Mouse (Mus musculus) cerebellum, adult 11 months (tissue): ENCODE results near the gene Trim47.

Experiments used
- DNase-seq: peaks from one replicate; pipeline ENCODE4 v3.0.0; 2022

Gene Trim47

GRCm38 (mm10) chr11:116127156-116127980, at the start of gene Trim47:
Gene Trim47, minus strand, starts transcription at chr11:116127210.
- DNase-seq: peak; percentile 29

- no peak for DNase-seq
Measured at GRCm38 (mm10) chr11:116176010-116176409, 49.0 kb upstream of the Trim47 start.

- no peak for DNase-seq
Measured at GRCm38 (mm10) chr11:116174775-116175448, 47.9 kb upstream of the Trim47 start.

- DNase-seq: no peak
Measured at GRCm38 (mm10) chr11:116171959-116172358, 44.9 kb upstream of the Trim47 start.

GRCm38 (mm10) chr11:116170003-116170800, 43.2 kb upstream of the Trim47 start:
- no peak for DNase-seq

GRCm38 (mm10) chr11:116169214-116169613, 42.2 kb upstream of the Trim47 start:
- DNase-seq: no peak

- DNase-seq: peak; percentile 93
Measured at GRCm38 (mm10) chr11:116167884-116168439, 41.0 kb upstream of the Trim47 start, which contains the start of gene Fbf1. Gene Fbf1, minus strand, starts transcription at chr11:116168166.

GRCm38 (mm10) chr11:116167232-116167631, 40.2 kb upstream of the Trim47 start:
- DNase-seq: no peak

- no peak for DNase-seq
Measured at GRCm38 (mm10) chr11:116163002-116163401, 36.0 kb upstream of the Trim47 start.

GRCm38 (mm10) chr11:116162146-116162545, 35.1 kb upstream of the Trim47 start:
- no peak for DNase-seq

- DNase-seq: no peak
Measured at GRCm38 (mm10) chr11:116161312-116161711, 34.3 kb upstream of the Trim47 start.

GRCm38 (mm10) chr11:116150960-116151359, 23.9 kb upstream of the Trim47 start:
- no peak for DNase-seq

GRCm38 (mm10) chr11:116149341-116149740, 22.3 kb upstream of the Trim47 start:
- peak; percentile 54 for DNase-seq

- DNase-seq: peak; percentile 72
Measured at GRCm38 (mm10) chr11:116148761-116149221, 21.8 kb upstream of the Trim47 start.

GRCm38 (mm10) chr11:116146294-116146985, 19.4 kb upstream of the Trim47 start:
- DNase-seq: peak; percentile 64

- peak; percentile 61 for DNase-seq
Measured at GRCm38 (mm10) chr11:116145481-116146293, 18.7 kb upstream of the Trim47 start.

GRCm38 (mm10) chr11:116143468-116143867, 16.5 kb upstream of the Trim47 start:
- DNase-seq: no peak

GRCm38 (mm10) chr11:116142211-116142991, 15.4 kb upstream of the Trim47 start:
- DNase-seq: no peak

- peak; percentile 83 for DNase-seq
Measured at GRCm38 (mm10) chr11:116138468-116139138, 11.6 kb upstream of the Trim47 start, which contains the start of gene Mrpl38. Gene Mrpl38, minus strand, starts transcription at chr11:116138868.

- DNase-seq: no peak
Measured at GRCm38 (mm10) chr11:116138096-116138467, 11.1 kb upstream of the Trim47 start.
